Mouse (Mus musculus) c-Kit-positive CD71-positive TER-119-positive erythroid progenitor cells, embryonic 14.5 days (primary cell): Measurements from ENCODE around the gene Slc9a3r1.

Experiments used
- DNase-seq: peaks from one replicate; pipeline ENCODE4 v3.0.0-alpha.2; 2013; ENCODE audit warnings: low spot score

Gene Slc9a3r1

DNA sequence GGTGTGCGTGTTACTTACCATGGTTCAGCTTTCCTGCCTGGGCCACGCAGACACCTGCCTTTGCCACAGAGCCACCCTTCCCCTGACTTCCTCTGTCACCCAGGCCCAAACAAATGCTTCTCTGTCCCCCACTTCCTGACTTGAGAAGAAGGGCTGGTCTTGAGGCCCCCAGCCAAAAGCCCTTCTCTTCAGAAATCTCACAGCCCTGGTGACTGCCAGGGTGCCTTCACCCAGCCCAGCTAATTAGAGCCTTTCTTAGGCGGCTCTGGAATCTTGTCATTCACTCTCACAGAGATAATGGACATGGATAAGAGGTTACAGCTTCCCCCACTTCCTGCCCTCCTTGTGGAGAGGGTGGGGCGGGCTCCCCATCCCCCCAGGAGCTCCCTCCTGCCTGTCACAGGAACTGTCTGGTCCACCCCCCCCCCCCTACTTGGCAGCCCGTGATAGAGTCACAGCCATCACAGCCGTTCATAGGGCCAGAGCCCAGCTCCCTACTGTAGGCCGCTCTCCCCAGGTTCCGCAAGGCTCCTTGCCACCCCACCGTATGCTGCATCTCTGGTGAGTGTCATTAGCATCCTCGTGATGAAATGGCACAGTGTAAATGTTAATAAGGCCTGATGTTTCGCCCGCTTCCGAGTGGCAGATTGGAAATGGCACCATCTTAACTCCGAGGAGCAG, 63.8 kb downstream of the Slc9a3r1 start:
- no peak for DNase-seq

DNA sequence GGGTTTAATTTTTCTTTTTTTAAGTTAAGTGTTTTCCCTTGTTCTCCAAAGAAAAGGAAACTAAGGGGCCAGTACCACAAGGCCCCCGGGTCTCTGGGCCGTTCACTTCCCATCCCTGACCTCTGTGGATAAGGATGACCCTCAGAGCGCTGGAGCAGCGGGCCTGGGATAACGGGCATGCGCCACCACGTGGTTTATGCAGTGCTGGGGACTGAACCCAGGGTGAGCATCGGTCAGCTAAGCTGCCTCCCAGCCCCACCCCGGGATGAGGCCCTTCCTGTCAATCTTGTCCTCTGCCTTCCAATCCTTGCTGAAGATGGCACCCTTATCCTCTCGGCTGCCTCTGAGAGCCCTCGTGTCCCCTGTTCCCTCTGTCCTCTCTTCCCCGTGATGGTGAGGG, 64.5 kb downstream of the Slc9a3r1 start:
- no peak for DNase-seq

DNA sequence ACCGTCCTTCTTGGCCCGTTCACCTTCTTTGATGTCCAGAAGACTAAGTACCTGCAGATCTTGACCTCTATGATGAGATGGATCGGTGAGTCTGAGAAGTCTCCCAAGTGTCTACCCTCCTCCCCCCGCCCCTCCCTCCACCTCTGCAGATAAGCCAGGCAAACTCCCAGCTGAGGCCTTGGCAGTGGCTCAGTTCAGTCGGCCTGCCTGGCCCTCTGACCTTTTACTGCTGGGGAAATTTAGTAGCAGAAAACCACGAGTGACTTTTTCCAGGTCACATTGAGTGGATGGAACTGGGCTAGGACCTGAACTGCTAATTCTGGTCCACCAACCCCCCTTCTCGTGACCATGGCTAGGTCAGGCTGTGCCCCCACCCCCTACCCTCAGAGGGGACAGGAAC, 65.3 kb downstream of the Slc9a3r1 start:
- DNase-seq, result no peak

DNA sequence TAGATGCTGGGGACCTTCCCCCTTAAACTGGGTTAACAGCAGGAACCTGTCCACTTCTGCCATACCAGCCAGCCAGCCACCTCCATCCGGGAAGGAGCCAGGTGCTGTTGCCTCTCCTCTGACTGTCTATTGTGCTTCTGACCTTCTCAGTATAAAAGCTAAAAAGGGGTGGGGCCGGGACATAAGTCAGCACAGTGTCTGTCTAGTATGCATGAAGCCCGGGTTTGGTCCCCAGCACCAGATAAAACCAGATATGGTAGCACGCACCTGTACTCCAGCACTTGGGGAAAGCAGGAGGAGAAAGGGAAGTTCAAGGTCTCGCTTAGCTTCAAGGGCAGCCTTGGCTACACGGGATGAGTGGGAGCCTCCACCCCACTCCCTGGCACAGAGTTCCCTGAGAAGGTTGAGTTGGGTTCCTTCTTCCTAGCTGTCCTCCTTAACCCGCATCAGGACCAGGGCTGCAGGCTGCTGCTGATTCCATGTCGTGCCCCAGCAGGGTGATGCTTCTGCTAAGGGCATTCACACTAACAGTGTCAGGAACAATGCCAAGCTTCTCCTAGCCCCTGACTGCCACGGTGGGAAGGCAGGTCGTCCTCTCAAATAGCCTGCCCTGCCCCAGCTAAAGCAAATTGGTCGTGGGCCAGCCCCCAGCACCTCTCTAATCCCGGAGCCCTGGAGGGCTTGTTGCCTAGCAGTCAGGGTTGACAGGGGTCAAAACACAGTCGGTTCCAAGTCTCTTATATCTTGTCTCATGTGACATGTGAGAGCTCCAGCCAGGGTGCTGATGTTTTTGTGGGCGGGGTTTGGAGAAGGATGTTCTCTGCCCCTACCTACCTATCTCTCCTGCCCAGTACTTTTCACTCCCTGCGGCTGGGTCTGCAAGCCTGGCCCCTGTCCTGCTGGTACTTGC, 66.1 kb downstream of the Slc9a3r1 start:
- DNase-seq, result no peak
